Mouse (Mus musculus): ENCODE results near the gene Adcy6. TPM values are rescaled to one million over a fixed set of nuclear protein-coding genes. Genes with fewer than 3 reads are reported as not detected.
"Not testable (repeated sequence)": the region's sequence is repeated elsewhere in the genome, so short reads cannot be mapped to it uniquely, and the experiment has no call there.

Adcy6 gene
- polyA plus RNA-seq, 1 experiment = 62.8 TPM

DNA sequence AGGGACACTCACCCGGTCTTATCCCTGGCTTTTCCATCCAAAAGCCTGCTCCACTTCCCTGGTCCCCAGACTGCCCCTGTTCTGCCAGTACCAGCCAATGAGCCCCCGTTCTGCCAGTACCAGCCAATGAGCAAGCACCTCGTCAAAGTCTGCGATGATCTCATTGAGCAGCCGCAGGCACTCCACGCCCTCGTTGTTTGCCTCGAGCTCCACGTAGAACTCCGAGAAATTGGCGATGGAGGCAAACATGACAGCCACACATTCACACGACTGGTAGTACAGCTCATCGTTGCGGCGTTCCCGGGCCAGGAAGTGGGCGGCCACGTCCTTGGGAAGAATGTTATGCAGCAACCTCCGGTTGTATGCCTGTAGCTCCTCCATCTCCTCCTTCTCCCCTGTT, 15.7 kb downstream of the Adcy6 start:
- Histone ChIP-seq H3K4me3 (replicated peaks; ENCODE audit: extremely low read depth, low read depth, low read length) (no peak overlapping the region), H3K4me1 (ENCODE audit: control insufficient read depth, insufficient read depth, low read length) (no peaks in the 10 kb centered on the region)
- DNase-seq = no peak
- WGBS = 74% methylated on average over 19 of the region's 19 CpGs
- TF ChIP-seq POLR2A (IDR thresholded peaks at IDR 0.05; ENCODE audit: borderline replicate concordance, extremely low read depth, low read depth, low read length) (no peak), CTCF (IDR thresholded peaks at IDR 0.05; ENCODE audit: insufficient read depth, low read length) (no peak)

DNA sequence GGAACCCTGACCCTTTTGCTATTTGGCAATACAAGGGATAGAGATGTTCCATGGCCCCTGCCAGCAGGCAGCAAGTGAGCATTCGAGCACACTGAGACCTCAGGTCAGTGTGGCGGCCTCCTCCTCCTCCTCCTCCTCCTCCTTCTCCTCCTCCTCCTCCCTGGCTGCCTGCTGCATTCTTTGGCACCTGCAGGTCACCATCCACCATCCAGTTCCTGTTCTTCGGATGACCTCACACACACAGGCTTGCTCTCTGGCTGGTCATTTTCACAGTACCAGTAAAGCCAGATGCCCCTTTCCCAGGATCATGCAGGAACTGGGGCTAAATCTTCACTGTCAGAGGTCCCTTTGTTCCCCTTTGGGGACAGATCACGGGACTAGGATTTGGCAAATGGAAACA, 18.5 kb downstream of the Adcy6 start:
- no peaks in the 10 kb centered on the region for H3K4me1 ChIP-seq (ENCODE audit: control insufficient read depth, insufficient read depth, low read length)
- WGBS = 62% methylated on average over 4 of the region's 4 CpGs
- TF ChIP-seq CTCF (IDR thresholded peaks at IDR 0.05; ENCODE audit: insufficient read depth, low read length) (no peak), POLR2A (IDR thresholded peaks at IDR 0.05; ENCODE audit: borderline replicate concordance, extremely low read depth, low read depth, low read length) (no peak)
- no peak overlapping the region for H3K4me3 ChIP-seq (replicated peaks; ENCODE audit: extremely low read depth, low read depth, low read length)
- no peak for DNase-seq

DNA sequence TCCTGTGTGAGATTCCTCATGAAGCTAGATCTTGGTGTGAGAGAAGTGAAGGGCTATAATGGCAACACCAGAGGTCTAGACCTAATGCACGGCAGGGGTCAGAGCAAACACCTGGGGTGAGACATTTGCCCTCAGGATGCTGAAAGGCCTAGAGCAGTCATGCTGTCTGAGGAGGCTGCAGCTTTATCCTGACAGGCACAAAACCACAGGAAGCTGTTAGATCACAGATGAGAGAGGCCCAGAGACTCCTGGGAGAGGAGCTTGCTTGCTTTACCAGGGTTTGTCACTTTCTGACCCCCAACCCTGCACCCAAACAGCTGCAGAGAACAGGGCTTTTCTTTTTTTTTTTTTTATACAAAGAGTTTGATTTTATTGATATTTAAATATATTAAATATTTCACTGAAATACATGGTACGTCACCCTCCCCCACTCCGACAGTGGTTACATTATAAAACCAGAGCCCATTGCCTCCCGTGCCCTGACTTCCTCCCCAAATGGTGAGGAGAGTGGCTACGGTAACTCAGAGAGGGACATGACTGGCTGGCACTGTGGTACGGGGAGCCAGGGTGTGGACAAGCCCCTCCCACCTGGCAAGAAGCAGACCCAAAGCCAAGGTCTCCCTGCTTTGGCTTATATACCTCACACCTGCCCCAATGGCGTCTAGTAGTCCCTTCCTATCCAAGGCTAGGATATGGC, 20.1 kb downstream of the Adcy6 start:
- WGBS = 60% methylated on average over 7 of the region's 7 CpGs
- no peak for DNase-seq
- TF ChIP-seq POLR2A (IDR thresholded peaks at IDR 0.05; ENCODE audit: borderline replicate concordance, extremely low read depth, low read depth, low read length) = no peak
- no peak for TF ChIP-seq CTCF (IDR thresholded peaks at IDR 0.05; ENCODE audit: insufficient read depth, low read length)
- Histone ChIP-seq H3K4me1 (ENCODE audit: control insufficient read depth, insufficient read depth, low read length) (no peaks in the 10 kb centered on the region), H3K4me3 (replicated peaks; ENCODE audit: extremely low read depth, low read depth, low read length) (no peak overlapping the region)

DNA sequence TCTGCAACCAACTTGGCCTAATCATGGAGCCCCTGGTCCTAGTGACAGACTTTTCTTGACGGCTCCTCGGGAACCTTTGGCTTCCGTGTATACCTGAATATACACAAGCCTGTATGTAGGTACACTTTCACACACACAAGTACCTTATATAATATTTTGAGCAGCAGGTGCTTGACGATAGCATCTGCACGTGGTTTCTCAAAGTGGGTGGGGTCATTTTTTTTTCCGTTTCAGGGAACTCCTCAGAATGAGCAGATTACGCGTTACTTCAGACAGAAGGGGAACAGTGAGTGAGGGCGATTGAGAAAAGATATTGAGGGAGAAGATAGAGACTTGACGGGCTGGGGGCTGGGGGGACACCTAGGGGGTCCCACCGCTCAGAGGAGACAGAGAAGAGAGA, 22.1 kb downstream of the Adcy6 start:
- no peak for DNase-seq

DNA sequence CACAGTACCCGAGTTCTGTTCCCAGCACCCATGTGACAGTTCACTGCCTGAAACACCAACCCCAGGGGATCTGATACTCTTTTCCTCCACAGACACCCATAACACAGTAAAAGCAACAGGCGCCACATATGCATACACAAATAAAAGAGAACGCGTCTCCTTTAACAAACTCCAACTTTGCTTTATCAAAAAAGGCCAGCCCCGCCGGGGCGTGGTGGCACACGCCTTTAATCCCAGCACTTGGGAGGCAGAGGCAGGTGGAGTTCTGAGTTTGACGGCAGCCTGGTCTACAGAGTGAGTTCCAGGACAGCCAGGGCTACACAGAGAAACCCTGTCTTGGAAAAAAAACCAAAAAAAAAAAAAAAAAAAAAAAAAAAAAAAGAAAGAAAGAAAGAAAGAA, 23.7 kb downstream of the Adcy6 start:
- H3K4me3 ChIP-seq (replicated peaks; ENCODE audit: extremely low read depth, low read depth, low read length); H3K4me1 ChIP-seq (ENCODE audit: control insufficient read depth, insufficient read depth, low read length); DNase-seq: not testable (repeated sequence)
- WGBS = 64% methylated on average over 9 of the region's 9 CpGs

More for the DNA sequence above, 22.1 kb downstream of the Adcy6 start:
- no peaks in the 10 kb centered on the region for H3K4me1 ChIP-seq (ENCODE audit: control insufficient read depth, insufficient read depth, low read length)
- 67% methylated on average over 11 of the region's 11 CpGs for WGBS
- no peak overlapping the region for H3K4me3 ChIP-seq (replicated peaks; ENCODE audit: extremely low read depth, low read depth, low read length)
- TF ChIP-seq POLR2A (IDR thresholded peaks at IDR 0.05; ENCODE audit: borderline replicate concordance, extremely low read depth, low read depth, low read length) = no peak
- TF ChIP-seq CTCF (IDR thresholded peaks at IDR 0.05; ENCODE audit: insufficient read depth, low read length) = no peak

DNA sequence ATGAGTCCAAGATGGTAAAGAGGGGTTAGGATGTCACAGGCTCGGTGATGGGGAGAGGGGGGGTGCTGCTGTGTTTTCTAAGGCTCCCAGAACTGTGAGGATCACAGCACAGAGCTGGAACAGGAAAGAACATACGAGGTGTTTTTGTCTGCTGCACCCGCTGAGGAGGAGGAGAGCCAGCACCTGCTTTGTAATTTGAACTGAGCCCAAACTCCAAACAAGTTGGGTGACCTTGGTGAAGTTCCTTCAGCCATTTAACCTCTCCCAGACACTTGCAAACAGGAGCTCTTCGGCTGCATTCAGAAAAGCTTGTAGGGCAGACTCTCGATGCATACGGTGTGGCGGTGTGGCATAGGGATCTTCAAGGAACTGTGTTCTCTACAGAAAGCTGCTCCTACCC, 24.5 kb downstream of the Adcy6 start:
- TF ChIP-seq POLR2A (IDR thresholded peaks at IDR 0.05; ENCODE audit: borderline replicate concordance, extremely low read depth, low read depth, low read length) (no peak), CTCF (IDR thresholded peaks at IDR 0.05; ENCODE audit: insufficient read depth, low read length) (no peak)
- WGBS = 38% methylated on average over 7 of the region's 7 CpGs
- no peak overlapping the region for H3K4me3 ChIP-seq (replicated peaks; ENCODE audit: extremely low read depth, low read depth, low read length)
- H3K4me1 ChIP-seq (ENCODE audit: control insufficient read depth, insufficient read depth, low read length) = no peaks in the 10 kb centered on the region
- no peak for DNase-seq

DNA sequence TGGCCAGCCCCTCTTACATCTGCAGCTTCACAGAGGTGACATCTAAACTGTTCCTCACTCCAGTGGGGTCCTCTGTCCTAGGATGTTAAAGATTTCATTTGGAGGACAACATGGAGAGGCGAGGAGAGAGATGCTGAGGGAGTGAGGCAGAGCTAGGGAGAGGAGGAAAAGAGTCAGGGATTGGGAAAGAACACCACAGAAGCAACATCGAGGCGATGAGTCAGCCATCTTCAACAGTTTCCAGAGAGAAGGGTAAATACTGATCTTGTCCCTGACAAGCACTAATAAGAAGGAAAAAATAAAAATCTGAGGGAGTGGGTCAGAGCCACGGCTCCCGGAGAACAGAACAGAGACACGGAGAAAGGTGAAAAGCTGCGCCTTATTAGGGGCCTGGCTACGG, 26.9 kb downstream of the Adcy6 start:
- Histone ChIP-seq H3K4me1 (ENCODE audit: control insufficient read depth, insufficient read depth, low read length) (no peaks in the 10 kb centered on the region), H3K4me3 (replicated peaks; ENCODE audit: extremely low read depth, low read depth, low read length) (no peak overlapping the region)
- no peak for TF ChIP-seq POLR2A (IDR thresholded peaks at IDR 0.05; ENCODE audit: borderline replicate concordance, extremely low read depth, low read depth, low read length)
- 66% methylated on average over 8 of the region's 8 CpGs for WGBS
- DNase-seq = no peak

DNA sequence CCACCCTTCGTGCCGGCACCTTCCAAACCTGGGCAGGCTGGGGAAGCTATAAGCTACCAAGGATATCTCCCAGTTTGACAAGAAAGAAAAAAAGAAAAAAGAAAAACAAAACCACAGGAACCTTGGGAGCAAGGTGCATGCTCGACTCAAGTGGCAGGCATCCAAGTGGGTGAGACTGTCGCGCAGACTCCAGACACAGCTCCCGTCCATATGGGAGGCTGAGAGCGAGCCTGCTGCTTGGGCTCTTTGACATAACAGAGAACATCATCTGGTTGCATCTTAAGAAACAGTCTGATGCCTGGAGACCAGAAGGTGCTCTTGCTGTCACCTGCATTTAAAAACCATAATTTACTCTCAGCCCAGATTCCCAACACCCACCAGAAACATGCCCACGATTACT, 27.5 kb downstream of the Adcy6 start:
- WGBS = 59% methylated on average over 8 of the region's 8 CpGs
- DNase-seq = no peak
- Histone ChIP-seq H3K4me1 (ENCODE audit: control insufficient read depth, insufficient read depth, low read length) (no peaks in the 10 kb centered on the region), H3K4me3 (replicated peaks; ENCODE audit: extremely low read depth, low read depth, low read length) (no peak overlapping the region)
- no peak for TF ChIP-seq CTCF (IDR thresholded peaks at IDR 0.05; ENCODE audit: insufficient read depth, low read length)
- TF ChIP-seq POLR2A (IDR thresholded peaks at IDR 0.05; ENCODE audit: borderline replicate concordance, extremely low read depth, low read depth, low read length) = no peak

DNA sequence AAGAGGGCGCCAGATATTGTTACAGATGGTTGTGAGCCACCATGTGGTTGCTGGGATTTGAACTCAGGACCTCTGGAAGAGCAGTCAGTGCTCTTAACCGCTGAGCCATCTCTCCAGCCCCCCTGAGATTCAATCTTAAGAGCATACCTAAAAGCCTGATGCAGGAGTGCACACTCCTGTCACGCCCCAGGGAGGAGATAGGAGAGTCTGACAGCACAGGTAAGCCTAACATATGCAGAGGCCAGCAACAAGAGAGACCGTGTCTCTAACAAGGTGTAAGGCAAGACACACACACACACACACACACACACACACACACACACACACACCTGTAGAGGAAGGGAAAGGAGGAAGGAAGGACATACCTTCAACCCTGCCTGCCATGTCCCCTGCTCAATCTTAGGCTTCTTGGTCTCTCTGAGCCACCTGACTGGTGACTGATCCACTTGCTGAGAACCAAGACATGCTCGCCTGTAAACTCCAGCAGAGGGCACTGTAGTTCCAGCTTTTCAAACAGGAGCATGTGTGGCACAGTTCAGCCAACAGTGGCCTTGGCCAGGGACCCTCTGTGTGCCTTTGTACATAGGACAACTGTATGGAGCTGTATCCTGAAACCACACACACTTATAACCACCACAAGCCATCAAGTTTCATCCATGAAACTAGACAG, 29.9 kb downstream of the Adcy6 start:
- Histone ChIP-seq H3K4me3 (replicated peaks; ENCODE audit: extremely low read depth, low read depth, low read length) (no peak overlapping the region), H3K4me1 (ENCODE audit: control insufficient read depth, insufficient read depth, low read length) (no peaks in the 10 kb centered on the region)
- 33% methylated on average over 5 of the region's 5 CpGs for WGBS
- no peak for TF ChIP-seq POLR2A (IDR thresholded peaks at IDR 0.05; ENCODE audit: borderline replicate concordance, extremely low read depth, low read depth, low read length)
- peak; percentile 93 for TF ChIP-seq CTCF (IDR thresholded peaks at IDR 0.05; ENCODE audit: insufficient read depth, low read length)
- DNase-seq = peak; percentile 73

DNA sequence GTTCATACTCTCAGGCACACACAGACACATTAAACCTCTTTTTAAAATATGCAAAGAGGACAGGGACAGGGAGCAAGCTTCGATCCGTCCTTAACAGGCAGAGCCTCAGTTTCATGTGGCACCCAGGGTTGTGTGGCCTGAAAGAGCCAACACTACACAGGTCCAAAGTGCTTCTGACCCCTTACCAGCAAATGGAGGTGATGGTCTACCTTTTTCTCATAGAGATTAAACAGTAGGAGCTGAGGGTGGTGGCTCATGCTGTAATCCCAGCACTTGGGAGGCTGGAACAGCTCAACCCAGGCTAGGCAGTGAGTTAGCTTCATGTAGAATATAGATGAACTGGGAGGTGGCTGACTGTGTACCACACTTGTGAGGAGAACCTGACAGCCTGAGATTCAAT, 30.6 kb downstream of the Adcy6 start:
- 86% methylated on average over 2 of the region's 2 CpGs for WGBS
- Histone ChIP-seq H3K4me3 (replicated peaks; ENCODE audit: extremely low read depth, low read depth, low read length) (no peak overlapping the region), H3K4me1 (ENCODE audit: control insufficient read depth, insufficient read depth, low read length) (no peaks in the 10 kb centered on the region)
- TF ChIP-seq CTCF (IDR thresholded peaks at IDR 0.05; ENCODE audit: insufficient read depth, low read length) (no peak), POLR2A (IDR thresholded peaks at IDR 0.05; ENCODE audit: borderline replicate concordance, extremely low read depth, low read depth, low read length) (no peak)
- DNase-seq = no peak
